Mouse (Mus musculus) small intestine, adult 2 months (tissue): ENCODE results near the gene St8sia1. TPM values are rescaled to one million over a fixed set of nuclear protein-coding genes. Genes with fewer than 3 reads are reported as not detected.
A peak's percentile ranks its signal among the peaks of the same experiment; 100 is the strongest.

Source experiments
- H3K27ac ChIP-seq: fragments of 200-500 bp; 2 replicates; pipeline ENCODE4 v1.5.1; 2012; ENCODE audit warnings: low read depth, low read length, control low read depth, inconsistent platforms; ENCODE audit not compliant: insufficient read depth
- H3K27me3 ChIP-seq: fragments of 200-500 bp; 2 replicates; pipeline ENCODE4 v1.6.1; 2012; ENCODE audit warnings: mild to moderate bottlenecking, moderate library complexity, low read length, inconsistent platforms; ENCODE audit not compliant: control insufficient read depth, insufficient read depth
- H3K36me3 ChIP-seq: fragments of 200-500 bp; 2 replicates; pipeline ENCODE4 v1.6.1; 2012; ENCODE audit warnings: mild to moderate bottlenecking, low read length, control low read depth, inconsistent platforms; ENCODE audit not compliant: control insufficient read depth, insufficient read depth
- H3K4me1 ChIP-seq: fragments of 200-500 bp; 2 replicates; pipeline ENCODE4 v1.6.1; 2012; ENCODE audit warnings: low read length, inconsistent platforms, mixed read lengths; ENCODE audit not compliant: control insufficient read depth, insufficient read depth, insufficient read length
- H3K4me3 ChIP-seq: fragments of 200-500 bp; 2 replicates; pipeline ENCODE4 v1.5.1; 2012; ENCODE audit warnings: low read depth, mild to moderate bottlenecking, control low read depth, inconsistent platforms, low read length, moderate library complexity
- CTCF ChIP-seq: fragments of 200-500 bp; IDR thresholded peaks from 2 replicates; pipeline ENCODE4 v1.5.1; 2012; ENCODE audit warnings: low read depth, mild to moderate bottlenecking, control low read depth, inconsistent platforms, low read length, moderate library complexity, mixed read lengths; ENCODE audit not compliant: insufficient replicate concordance, insufficient read length; ENCODE audit errors: extremely low read depth
- POLR2A ChIP-seq: fragments of 200-500 bp; IDR thresholded peaks from 2 replicates; pipeline ENCODE4 v1.6.1; 2012; ENCODE audit warnings: low read depth, mild to moderate bottlenecking, control low read depth, inconsistent platforms, low read length, moderate library complexity
- WGBS: fragments of 180-500 bp; shearing (Covaris S2); methylation state at CpG from one replicate; pipeline ENCODE4 v1.1.7; 2018; 5-methylcytosine and 5-hydroxymethylcytosine counted together
- polyA plus RNA-seq: library from polyadenylated mRNA; depleted of rRNA; stranded (reverse); fragments of >200 nt; gene quantifications from 2 replicates; pipeline ENCODE4 v1.2.3, GENCODE M21; 2012

The St8sia1 gene
- polyA plus RNA-seq, 1 experiment, result 0.19 TPM

GRCm38 (mm10) chr6:142795087-142795486, 169.2 kb downstream of the St8sia1 start:
- no peaks in the 10 kb centered on the region; the same call in 1 of the 2 replicates for H3K36me3 ChIP-seq
- 78% methylated on average over 9 of the region's 9 CpGs for WGBS
- H3K4me3 ChIP-seq, result no peak overlapping the region
- H3K4me1 ChIP-seq, result peaks cover 31% of the 10 kb centered on the region
- H3K27me3 ChIP-seq, result no peaks in the 10 kb centered on the region
- peak overlapping the region; percentile 9; the same call in 1 of the 2 replicates for H3K27ac ChIP-seq
- TF ChIP-seq CTCF (no peak), POLR2A (no peak)

GRCm38 (mm10) chr6:142793468-142793867, 170.8 kb downstream of the St8sia1 start:
- TF ChIP-seq CTCF (no peak), POLR2A (no peak)
- WGBS, result 50% methylated on average over 7 of the region's 7 CpGs
- peak overlapping the region; percentile 86 for H3K27ac ChIP-seq

GRCm38 (mm10) chr6:142792241-142792968, 171.8 kb downstream of the St8sia1 start:
- H3K27me3 ChIP-seq, result no peaks in the 10 kb centered on the region
- no peaks in the 10 kb centered on the region; the same call in 1 of the 2 replicates for H3K36me3 ChIP-seq
- H3K27ac ChIP-seq, result no peak overlapping the region
- H3K4me3 ChIP-seq, result no peak overlapping the region
- TF ChIP-seq CTCF, result no peak
- no peak for TF ChIP-seq POLR2A
- H3K4me1 ChIP-seq, result peaks cover 21% of the 10 kb centered on the region
- 32% methylated on average over 13 of the region's 13 CpGs for WGBS

More at GRCm38 (mm10) chr6:142793468-142793867, 170.8 kb downstream of the St8sia1 start:
- H3K27me3 ChIP-seq, result no peaks in the 10 kb centered on the region
- H3K4me3 ChIP-seq, result no peak overlapping the region
- no peaks in the 10 kb centered on the region; the same call in 1 of the 2 replicates for H3K36me3 ChIP-seq
- H3K4me1 ChIP-seq, result peaks cover 21% of the 10 kb centered on the region

GRCm38 (mm10) chr6:142789736-142790135, 174.5 kb downstream of the St8sia1 start:
- H3K4me3 ChIP-seq, result no peak overlapping the region
- WGBS, result 91% methylated on average over 10 of the region's 10 CpGs
- H3K27ac ChIP-seq, result no peak overlapping the region
- TF ChIP-seq POLR2A (no peak), CTCF (no peak)
- H3K27me3 ChIP-seq, result no peaks in the 10 kb centered on the region
- peaks cover 12% of the 10 kb centered on the region for H3K4me1 ChIP-seq
- H3K36me3 ChIP-seq, result no peaks in the 10 kb centered on the region; the same call in 1 of the 2 replicates

GRCm38 (mm10) chr6:142788042-142788987, 175.9 kb downstream of the St8sia1 start:
- Histone ChIP-seq H3K27ac (no peak overlapping the region), H3K4me1 (peaks cover 3% of the 10 kb centered on the region), H3K36me3 (no peaks in the 10 kb centered on the region; the same call in 1 of the 2 replicates), H3K27me3 (no peaks in the 10 kb centered on the region), H3K4me3 (no peak overlapping the region)
- TF ChIP-seq CTCF, result no peak
- TF ChIP-seq POLR2A, result no peak
- WGBS, result 62% methylated on average over 18 of the region's 18 CpGs

GRCm38 (mm10) chr6:142786106-142786505, 178.1 kb downstream of the St8sia1 start:
- no peak overlapping the region for H3K4me3 ChIP-seq
- 86% methylated on average over 21 of the region's 21 CpGs for WGBS
- H3K27me3 ChIP-seq, result no peaks in the 10 kb centered on the region
- no peaks in the 10 kb centered on the region; the same call in 1 of the 2 replicates for H3K36me3 ChIP-seq
- TF ChIP-seq CTCF (no peak), POLR2A (no peak)
- H3K27ac ChIP-seq, result no peak overlapping the region
- no peaks in the 10 kb centered on the region for H3K4me1 ChIP-seq

GRCm38 (mm10) chr6:142785343-142785742, 178.9 kb downstream of the St8sia1 start:
- 19% methylated on average over 4 of the region's 4 CpGs for WGBS
- TF ChIP-seq POLR2A (no peak), CTCF (no peak)
- H3K4me1 ChIP-seq, result no peaks in the 10 kb centered on the region
- no peaks in the 10 kb centered on the region; the same call in 1 of the 2 replicates for H3K36me3 ChIP-seq
- no peak overlapping the region for H3K27ac ChIP-seq
- no peak overlapping the region for H3K4me3 ChIP-seq
- no peaks in the 10 kb centered on the region for H3K27me3 ChIP-seq
